Mouse (Mus musculus): ENCODE data around the gene Samd5.

Samd5 gene

DNA sequence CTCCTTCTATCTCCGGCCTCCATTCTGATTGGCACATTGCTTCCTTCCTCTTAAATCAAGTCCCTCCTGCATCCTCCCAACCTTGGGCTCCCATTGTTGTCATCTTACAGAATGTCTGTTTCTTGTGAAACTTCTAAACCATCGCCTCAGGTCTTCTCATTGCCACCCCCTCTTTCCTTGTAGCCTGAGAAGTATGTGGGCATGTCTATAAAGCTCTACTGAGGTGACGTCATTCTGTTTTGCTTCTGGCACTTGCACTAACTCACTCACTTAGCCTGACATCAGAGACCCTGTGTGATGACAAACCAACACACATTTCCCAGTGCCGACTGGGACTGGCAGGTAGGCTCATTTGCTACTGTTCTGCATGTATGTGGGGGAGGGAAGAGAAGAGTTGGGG is 100.9 kb downstream of the Samd5 start:
- no peak for DNase-seq (ENCODE audit: low spot score)
